Mouse (Mus musculus) lung, embryonic 14.5 days (tissue): Measurements from ENCODE around the gene Cfap61. TPM values are rescaled to one million over a fixed set of nuclear protein-coding genes. Genes with fewer than 3 reads are reported as not detected.
A peak's percentile ranks its signal among the peaks of the same experiment; 100 is the strongest.

ENCODE experiments used
- ATAC-seq: fragments of 200-750 bp; cut with Nextera tagmentation; 2 replicates; pipeline ENCODE4 v1.8.0; 2017; ENCODE audit warnings: mild to moderate bottlenecking, moderate TSS enrichment, moderate library complexity; ENCODE audit not compliant: insufficient read depth
- DNase-seq: peaks from one replicate; pipeline ENCODE4 v3.0.0-alpha.2; 2015
- H3K27ac ChIP-seq: fragments of 300-500 bp; sonication (generic); 2 replicates; pipeline ENCODE4 v1.5.1; 2014; ENCODE audit warnings: low read depth, mild to moderate bottlenecking, moderate library complexity
- H3K27me3 ChIP-seq: fragments of 300-500 bp; sonication (generic); 2 replicates; pipeline ENCODE4 v1.6.1; 2014; ENCODE audit warnings: low read length, control low read depth; ENCODE audit not compliant: insufficient read depth
- H3K36me3 ChIP-seq: fragments of 300-500 bp; sonication (generic); 2 replicates; pipeline ENCODE4 v1.6.1; 2014; ENCODE audit warnings: control low read depth; ENCODE audit not compliant: insufficient read depth
- H3K4me1 ChIP-seq: fragments of 300-500 bp; sonication (generic); 2 replicates; pipeline ENCODE4 v1.6.1; 2014; ENCODE audit warnings: antibody characterized with exemption, control low read depth; ENCODE audit not compliant: insufficient read depth
- H3K4me2 ChIP-seq: fragments of 300-500 bp; sonication (generic); 2 replicates; pipeline ENCODE4 v1.6.1; 2014; ENCODE audit warnings: mild to moderate bottlenecking
- H3K4me3 ChIP-seq: fragments of 300-500 bp; sonication (generic); 2 replicates; pipeline ENCODE4 v1.5.1; 2014; ENCODE audit warnings: low read depth, low read length
- H3K9ac ChIP-seq: fragments of 300-500 bp; sonication (generic); 2 replicates; pipeline ENCODE4 v1.6.1; 2014
- H3K9me3 ChIP-seq: fragments of 300-500 bp; sonication (generic); 2 replicates; pipeline ENCODE4 v1.6.1; 2016; ENCODE audit warnings: low read depth, low read length, control low read depth
- CTCF ChIP-seq: IDR thresholded peaks from 2 replicates; pipeline ENCODE4 v1.5.1; 2016; ENCODE audit warnings: antibody characterized with exemption, low read depth
- WGBS: fragments of 180-500 bp; shearing (Covaris S2); extraction: QIAGEN DNeasy Blood & Tissue Kit; methylation state at CpG from one replicate; pipeline ENCODE4 v1.1.7; 2014; 5-methylcytosine and 5-hydroxymethylcytosine counted together
- polyA plus RNA-seq: library from polyadenylated mRNA; unstranded; fragments of >200 nt; fragmentation: Nextera tagmentation; extraction: Ambion mirVana; gene quantifications from 2 replicates; pipeline ENCODE4 v1.2.1, GENCODE M21; 2014

Gene Cfap61
- polyA plus RNA-seq, 1 experiment from 2014 or later, result not detected

- ATAC-seq (peak; percentile 47), DNase-seq (peak; percentile 3)
- Histone ChIP-seq H3K4me2 (no peak overlapping the region), H3K4me3 (no peak overlapping the region), H3K4me1 (no peaks in the 10 kb centered on the region), H3K36me3 (no peaks in the 10 kb centered on the region), H3K27me3 (no peaks in the 10 kb centered on the region), H3K27ac (no peak overlapping the region), H3K9ac (no peak overlapping the region), H3K9me3 (no peaks in the 10 kb centered on the region)
- TF ChIP-seq CTCF, result no peak
- WGBS, result 49% methylated on average over 14 of the region's 14 CpGs
Observed at GRCm38 (mm10) chr2:146168017-146168803, 233.6 kb downstream of the Cfap61 start.

- Histone ChIP-seq H3K9me3 (no peaks in the 10 kb centered on the region), H3K27ac (no peak overlapping the region), H3K4me1 (no peaks in the 10 kb centered on the region), H3K4me3 (no peak overlapping the region), H3K4me2 (no peak overlapping the region), H3K27me3 (no peaks in the 10 kb centered on the region), H3K9ac (no peak overlapping the region), H3K36me3 (no peaks in the 10 kb centered on the region)
- no peak for ATAC-seq
- no peak for DNase-seq
- 72% methylated on average over 7 of the region's 7 CpGs for whole genome bisulfite sequencing
- TF ChIP-seq CTCF, result no peak
Observed at GRCm38 (mm10) chr2:146169492-146169891, 234.9 kb downstream of the Cfap61 start.

- TF ChIP-seq CTCF, result no peak
- Histone ChIP-seq H3K9me3 (no peaks in the 10 kb centered on the region), H3K36me3 (no peaks in the 10 kb centered on the region), H3K9ac (no peak overlapping the region), H3K27ac (no peak overlapping the region), H3K4me1 (no peaks in the 10 kb centered on the region), H3K4me2 (no peak overlapping the region), H3K27me3 (no peaks in the 10 kb centered on the region), H3K4me3 (no peak overlapping the region)
- no peak for ATAC-seq
- WGBS, result 34% methylated on average over 4 of the region's 4 CpGs
- DNase-seq, result no peak
Observed at GRCm38 (mm10) chr2:146172106-146172505, 237.5 kb downstream of the Cfap61 start.

DNA sequence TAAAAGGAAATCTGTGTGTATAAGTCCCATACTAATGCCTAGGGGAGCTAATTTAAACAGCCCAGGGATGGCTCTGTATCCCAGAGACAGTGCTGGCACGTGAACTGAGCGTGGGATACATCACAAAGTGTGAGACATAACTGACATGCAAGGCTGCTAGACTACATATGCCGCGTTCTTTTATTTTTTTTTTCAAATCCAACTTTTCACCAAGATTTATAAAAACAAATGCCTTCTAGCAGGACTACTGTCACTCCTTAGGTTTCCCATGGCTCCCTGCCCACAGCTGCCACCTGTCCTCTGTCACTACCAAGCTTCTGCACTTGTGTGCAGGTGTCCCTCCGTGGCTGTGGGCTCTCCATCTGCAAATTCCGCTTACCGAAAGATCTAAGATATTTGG lies 239.6 kb downstream of the Cfap61 start:
- no peaks in the 10 kb centered on the region for H3K9me3 ChIP-seq
- ATAC-seq (no peak), DNase-seq (no peak)
- no peak overlapping the region for H3K4me2 ChIP-seq
- no peak for TF ChIP-seq CTCF
- no peak overlapping the region for H3K4me3 ChIP-seq
- no peaks in the 10 kb centered on the region for H3K27me3 ChIP-seq
- no peak overlapping the region for H3K27ac ChIP-seq
- H3K4me1 ChIP-seq, result no peaks in the 10 kb centered on the region
- WGBS, result 73% methylated on average over 7 of the region's 7 CpGs
- no peaks in the 10 kb centered on the region for H3K36me3 ChIP-seq
- H3K9ac ChIP-seq, result no peak overlapping the region

GRCm38 (mm10) chr2:146178718-146179117 lies 244.1 kb downstream of the Cfap61 start:
- DNase-seq (no peak), ATAC-seq (no peak)
- Histone ChIP-seq H3K9ac (no peak overlapping the region), H3K4me1 (no peaks in the 10 kb centered on the region), H3K9me3 (no peaks in the 10 kb centered on the region), H3K4me3 (no peak overlapping the region), H3K27ac (no peak overlapping the region), H3K4me2 (no peak overlapping the region), H3K27me3 (no peaks in the 10 kb centered on the region), H3K36me3 (no peaks in the 10 kb centered on the region)
- TF ChIP-seq CTCF, result 0 out of 2 replicates have a peak, but pooled peaks have one; percentile 9
- 74% methylated on average over 1 of the region's 1 CpGs for WGBS

GRCm38 (mm10) chr2:146183830-146184793 lies 249.5 kb downstream of the Cfap61 start:
- TF ChIP-seq CTCF, result no peak
- no peak overlapping the region for H3K4me2 ChIP-seq
- H3K27ac ChIP-seq, result no peak overlapping the region
- no peak overlapping the region for H3K4me3 ChIP-seq
- 68% methylated on average over 24 of the region's 24 CpGs for WGBS
- H3K36me3 ChIP-seq, result no peaks in the 10 kb centered on the region
- no peaks in the 10 kb centered on the region for H3K4me1 ChIP-seq
- no peaks in the 10 kb centered on the region for H3K9me3 ChIP-seq
- no peak overlapping the region for H3K9ac ChIP-seq
- DNase-seq, result no peak
- H3K27me3 ChIP-seq, result no peaks in the 10 kb centered on the region
- ATAC-seq, result no peak

GRCm38 (mm10) chr2:146196126-146196525 lies 261.5 kb downstream of the Cfap61 start:
- TF ChIP-seq CTCF, result no peak
- no peaks in the 10 kb centered on the region for H3K9me3 ChIP-seq
- DNase-seq (no peak), ATAC-seq (no peak)
- no peak overlapping the region for H3K4me3 ChIP-seq
- no peaks in the 10 kb centered on the region for H3K4me1 ChIP-seq
- no peak overlapping the region for H3K27ac ChIP-seq
- no peaks in the 10 kb centered on the region for H3K36me3 ChIP-seq
- H3K27me3 ChIP-seq, result no peaks in the 10 kb centered on the region
- H3K9ac ChIP-seq, result no peak overlapping the region
- 92% methylated on average over 11 of the region's 11 CpGs for WGBS
- H3K4me2 ChIP-seq, result no peak overlapping the region
